Mouse (Mus musculus) limb, embryonic 11.5 days (tissue): ENCODE data around the gene Tmem206. TPM values are rescaled to one million over a fixed set of nuclear protein-coding genes. Genes with fewer than 3 reads are reported as not detected.
A peak's percentile ranks its signal among the peaks of the same experiment; 100 is the strongest.

Source experiments
- ATAC-seq: fragments of 200-750 bp; cut with Nextera tagmentation; 2 replicates; pipeline ENCODE4 v1.8.0; 2017; ENCODE audit warnings: low read depth; ENCODE audit not compliant: insufficient number of reproducible peaks, low FRiP score, low TSS enrichment
- DNase-seq: peaks from one replicate; pipeline ENCODE4 v3.0.0-alpha.2; 2015; ENCODE audit warnings: low spot score
- H3K27ac ChIP-seq: fragments of 300-500 bp; sonication (generic); replicated peaks from 2 replicates; pipeline ENCODE4 v1.5.1; 2014; ENCODE audit warnings: low read depth, mild to moderate bottlenecking, low read length
- H3K27me3 ChIP-seq: fragments of 300-500 bp; sonication (generic); 2 replicates; pipeline ENCODE4 v1.6.1; 2014; ENCODE audit warnings: mild to moderate bottlenecking, low read length, mixed read lengths; ENCODE audit not compliant: control insufficient read depth, insufficient read depth
- H3K36me3 ChIP-seq: fragments of 300-500 bp; sonication (generic); 2 replicates; pipeline ENCODE4 v1.6.1; 2014; ENCODE audit warnings: mild to moderate bottlenecking, low read length, moderate library complexity, mixed read lengths; ENCODE audit not compliant: control insufficient read depth, insufficient read depth
- H3K4me1 ChIP-seq: fragments of 300-500 bp; sonication (generic); 2 replicates; pipeline ENCODE4 v1.6.1; 2014; ENCODE audit warnings: low read length, mixed read lengths; ENCODE audit not compliant: control insufficient read depth, insufficient read depth
- H3K4me2 ChIP-seq: fragments of 300-500 bp; sonication (generic); 2 replicates; pipeline ENCODE4 v1.6.1; 2014; ENCODE audit warnings: low read depth, mild to moderate bottlenecking, moderate library complexity; ENCODE audit not compliant: severe bottlenecking
- H3K4me3 ChIP-seq: fragments of 300-500 bp; sonication (generic); 2 replicates; pipeline ENCODE4 v1.5.1; 2014; ENCODE audit warnings: low read depth, low read length
- H3K9ac ChIP-seq: fragments of 300-500 bp; sonication (generic); 2 replicates; pipeline ENCODE4 v1.6.1; 2014; ENCODE audit warnings: mild to moderate bottlenecking, low read length
- H3K9me3 ChIP-seq: fragments of 300-500 bp; sonication (generic); 2 replicates; pipeline ENCODE4 v1.6.1; 2016; ENCODE audit warnings: low read length; ENCODE audit not compliant: control insufficient read depth
- WGBS: fragments of 180-500 bp; shearing (Covaris S2); extraction: QIAGEN DNeasy Blood & Tissue Kit; methylation state at CpG from one replicate; pipeline ENCODE4 v1.1.7; 2014; 5-methylcytosine and 5-hydroxymethylcytosine counted together
- polyA plus RNA-seq: library from polyadenylated mRNA; unstranded; fragments of >200 nt; fragmentation: Nextera tagmentation; extraction: Ambion mirVana; gene quantifications from 2 replicates; pipeline ENCODE4 v1.2.1, GENCODE M21; 2014

Tmem206 gene
- polyA plus RNA-seq, 1 experiment from 2014 or later, result 28.4 TPM

GRCm38 (mm10) chr1:191301903-191302302 is 23.8 kb upstream of the Tmem206 start:
- no peaks in the 10 kb centered on the region for H3K9me3 ChIP-seq
- WGBS, result 46% methylated on average over 4 of the region's 4 CpGs
- ATAC-seq, result no peak

DNA sequence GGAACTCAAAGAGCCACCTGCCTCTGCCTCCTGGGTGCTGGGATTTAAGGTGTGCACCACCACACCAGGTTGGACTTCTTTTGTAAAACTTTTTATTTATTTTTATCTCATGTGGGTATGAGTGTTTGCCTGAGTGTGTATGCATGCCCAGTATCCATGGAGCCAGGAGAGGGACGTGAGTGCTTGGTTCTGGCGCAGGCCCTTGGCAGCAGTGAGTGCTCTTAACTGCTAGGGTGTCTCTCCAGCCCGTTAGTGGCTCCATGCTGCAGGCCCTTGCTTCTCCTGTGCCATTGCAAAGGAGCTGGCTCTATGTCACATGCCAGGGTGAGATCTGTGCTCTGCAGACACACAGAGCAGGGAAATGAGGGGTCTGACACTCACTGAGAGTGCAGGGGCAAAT is 22.0 kb upstream of the Tmem206 start:
- Histone ChIP-seq H3K9me3 (no peaks in the 10 kb centered on the region), H3K27ac (no peak overlapping the region), H3K9ac (no peak overlapping the region), H3K27me3 (no peaks in the 10 kb centered on the region), H3K4me3 (no peak overlapping the region), H3K36me3 (no peaks in the 10 kb centered on the region), H3K4me2 (no peak overlapping the region), H3K4me1 (no peaks in the 10 kb centered on the region)
- WGBS, result 69% methylated on average over 3 of the region's 3 CpGs
- no peak for ATAC-seq
- DNase-seq, result no peak

More at GRCm38 (mm10) chr1:191301903-191302302, 23.8 kb upstream of the Tmem206 start:
- H3K27ac ChIP-seq, result no peak overlapping the region
- H3K4me3 ChIP-seq, result no peak overlapping the region
- no peak overlapping the region for H3K4me2 ChIP-seq
- DNase-seq, result no peak
- H3K9ac ChIP-seq, result no peak overlapping the region
- H3K4me1 ChIP-seq, result no peaks in the 10 kb centered on the region
- no peaks in the 10 kb centered on the region for H3K36me3 ChIP-seq
- no peaks in the 10 kb centered on the region for H3K27me3 ChIP-seq

- Histone ChIP-seq H3K4me2 (no peak overlapping the region), H3K27ac (no peak overlapping the region), H3K9me3 (no peaks in the 10 kb centered on the region), H3K4me1 (no peaks in the 10 kb centered on the region), H3K9ac (no peak overlapping the region), H3K27me3 (no peaks in the 10 kb centered on the region), H3K36me3 (no peaks in the 10 kb centered on the region), H3K4me3 (no peak overlapping the region)
- DNase-seq (no peak), ATAC-seq (no peak)
- 77% methylated on average over 6 of the region's 6 CpGs for WGBS
Measured at GRCm38 (mm10) chr1:191304216-191304615, 21.5 kb upstream of the Tmem206 start.

DNA sequence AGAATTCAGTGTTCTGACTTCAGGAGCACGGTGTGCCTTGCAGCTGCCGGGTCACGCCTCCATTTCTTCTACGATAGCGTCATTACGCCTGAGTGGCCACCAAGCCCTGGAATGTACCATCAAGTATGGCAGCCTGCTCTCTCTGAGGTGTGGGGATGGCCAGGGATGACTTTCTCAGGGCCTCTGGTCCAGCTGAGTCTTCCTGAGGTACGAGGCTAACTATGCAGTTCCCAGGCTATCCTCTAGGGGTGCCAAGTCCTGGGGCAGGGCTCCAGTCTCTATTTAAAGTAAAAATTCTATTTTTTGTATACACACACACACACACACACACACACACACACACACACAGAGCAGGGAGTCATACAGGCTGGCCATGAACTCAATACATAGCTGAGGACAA is 20.1 kb upstream of the Tmem206 start:
- H3K9me3 ChIP-seq, result no peaks in the 10 kb centered on the region
- H3K27ac ChIP-seq, result no peak overlapping the region
- no peak overlapping the region for H3K4me2 ChIP-seq
- no peaks in the 10 kb centered on the region for H3K36me3 ChIP-seq
- 80% methylated on average over 7 of the region's 7 CpGs for WGBS
- DNase-seq, result peak; percentile 41
- H3K27me3 ChIP-seq, result no peaks in the 10 kb centered on the region
- no peak overlapping the region for H3K9ac ChIP-seq
- H3K4me3 ChIP-seq, result no peak overlapping the region
- no peaks in the 10 kb centered on the region for H3K4me1 ChIP-seq
- ATAC-seq, result no peak

DNA sequence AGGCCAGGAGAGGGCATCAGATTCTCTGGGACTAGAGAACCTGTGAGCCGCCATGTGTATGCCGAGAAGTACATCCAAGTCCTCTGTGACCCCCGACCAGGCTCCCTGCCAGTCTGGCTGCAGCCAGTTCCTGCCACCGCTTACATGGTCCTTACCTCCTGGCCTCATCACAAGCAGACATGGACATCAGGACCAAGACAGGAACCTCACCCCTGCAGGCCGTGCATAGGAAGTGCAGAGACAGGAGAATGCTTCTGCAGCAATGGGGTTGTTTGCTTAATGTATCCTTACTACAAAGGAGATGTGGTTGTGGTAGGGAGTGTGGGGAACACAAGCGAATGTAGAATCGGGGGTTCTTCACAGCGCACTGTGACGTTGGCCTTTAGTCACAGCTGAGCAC is 19.4 kb upstream of the Tmem206 start:
- H3K4me3 ChIP-seq, result no peak overlapping the region
- no peak overlapping the region for H3K9ac ChIP-seq
- no peaks in the 10 kb centered on the region for H3K9me3 ChIP-seq
- DNase-seq, result no peak
- H3K27me3 ChIP-seq, result no peaks in the 10 kb centered on the region
- no peaks in the 10 kb centered on the region for H3K4me1 ChIP-seq
- ATAC-seq, result no peak
- H3K36me3 ChIP-seq, result no peaks in the 10 kb centered on the region
- no peak overlapping the region for H3K27ac ChIP-seq
- WGBS, result 89% methylated on average over 9 of the region's 9 CpGs
- H3K4me2 ChIP-seq, result no peak overlapping the region

GRCm38 (mm10) chr1:191307766-191308455 is 17.8 kb upstream of the Tmem206 start:
- Histone ChIP-seq H3K36me3 (no peaks in the 10 kb centered on the region), H3K4me1 (no peaks in the 10 kb centered on the region), H3K9me3 (no peaks in the 10 kb centered on the region), H3K4me2 (no peak overlapping the region), H3K9ac (no peak overlapping the region), H3K27me3 (no peaks in the 10 kb centered on the region), H3K27ac (no peak overlapping the region), H3K4me3 (no peak overlapping the region)
- ATAC-seq (no peak), DNase-seq (no peak)
- 78% methylated on average over 9 of the region's 9 CpGs for WGBS

- Histone ChIP-seq H3K4me2 (no peak overlapping the region), H3K9me3 (no peaks in the 10 kb centered on the region), H3K36me3 (no peaks in the 10 kb centered on the region), H3K27me3 (no peaks in the 10 kb centered on the region), H3K27ac (no peak overlapping the region), H3K4me3 (no peak overlapping the region), H3K4me1 (0 out of 2 replicates have a peak, but pooled peaks cover 4% of the 10 kb centered on the region), H3K9ac (no peak overlapping the region)
- 80% methylated on average over 4 of the region's 4 CpGs for WGBS
- DNase-seq (no peak), ATAC-seq (no peak)
Measured at GRCm38 (mm10) chr1:191311296-191311898, 14.3 kb upstream of the Tmem206 start.

- ATAC-seq, result peak; percentile 80
- H3K27ac ChIP-seq, result no peak overlapping the region
Measured at GRCm38 (mm10) chr1:191312513-191312941, 13.2 kb upstream of the Tmem206 start.

More at GRCm38 (mm10) chr1:191312513-191312941, 13.2 kb upstream of the Tmem206 start:
- Histone ChIP-seq H3K27me3 (no peaks in the 10 kb centered on the region), H3K4me1 (peaks cover 4% of the 10 kb centered on the region; the same call in 1 of the 2 replicates), H3K4me3 (peak overlapping the region; percentile 36), H3K36me3 (no peaks in the 10 kb centered on the region), H3K4me2 (peak overlapping the region; percentile 41), H3K9me3 (no peaks in the 10 kb centered on the region), H3K9ac (peak overlapping the region; percentile 38)
- DNase-seq, result peak; percentile 90
- WGBS, result 2% methylated on average over 14 of the region's 14 CpGs
